Mouse (Mus musculus) forelimb bud, embryonic 11.5 days (tissue): ENCODE results near the gene Nup210l.

Source experiments
- DNase-seq: peaks from one replicate; pipeline ENCODE4 v3.0.0-alpha.2; 2012; ENCODE audit warnings: low read depth, low spot score

Gene Nup210l

GRCm38 (mm10) chr3:90255784-90256353, 151.9 kb downstream of the Nup210l start:
- DNase-seq = no peak

GRCm38 (mm10) chr3:90256731-90257530, 153.0 kb downstream of the Nup210l start:
- no peak for DNase-seq

DNA sequence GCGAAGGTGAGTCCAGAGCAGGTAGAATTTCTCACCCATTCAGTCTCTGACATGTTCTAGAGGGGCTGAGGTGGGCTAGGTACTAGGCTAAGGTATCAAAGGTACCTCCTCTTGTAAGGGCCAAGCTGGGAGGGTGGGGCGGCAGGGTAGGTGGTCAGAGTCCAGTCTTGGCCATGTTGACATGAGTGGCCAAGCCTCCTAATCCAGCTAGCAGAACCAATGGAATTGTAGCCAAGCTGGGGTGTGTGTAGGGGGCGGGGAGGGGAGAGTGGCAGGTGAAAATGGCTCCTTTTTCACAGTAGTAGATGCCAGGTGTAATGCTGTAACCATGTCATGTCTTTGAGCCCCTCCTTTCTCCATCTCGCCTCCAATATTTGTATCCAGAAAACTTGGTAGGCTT, 154.6 kb downstream of the Nup210l start:
- DNase-seq = no peak
